Mouse (Mus musculus) B cell, adult 2 months (primary cell): ENCODE measurements around the gene 1700012B07Rik.

ENCODE experiments used
- DNase-seq, 2 experiments: peaks; one replicate each; pipeline ENCODE4 v3.0.0; 2022

The 1700012B07Rik gene

DNA sequence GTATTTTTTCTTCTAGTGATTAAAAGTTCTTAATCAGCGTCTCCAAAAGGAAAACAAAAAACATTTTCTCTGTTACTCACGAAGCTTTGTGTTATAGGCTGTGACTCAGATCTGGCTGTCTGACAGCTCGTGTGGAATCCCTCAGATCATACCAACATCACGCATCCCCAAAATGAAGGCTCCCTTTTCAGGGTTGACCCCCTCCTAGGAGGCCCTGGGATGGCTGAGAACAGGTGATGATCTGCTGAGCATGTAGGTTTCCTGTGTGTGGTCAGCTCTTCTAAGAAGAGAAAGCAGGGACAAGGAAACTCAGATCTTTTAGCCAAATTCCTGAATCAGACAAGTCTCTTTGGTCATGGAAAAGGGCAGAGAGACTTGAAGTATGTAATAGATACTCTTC lies 82.6 kb downstream of the 1700012B07Rik start:
- no peak for DNase-seq

DNA sequence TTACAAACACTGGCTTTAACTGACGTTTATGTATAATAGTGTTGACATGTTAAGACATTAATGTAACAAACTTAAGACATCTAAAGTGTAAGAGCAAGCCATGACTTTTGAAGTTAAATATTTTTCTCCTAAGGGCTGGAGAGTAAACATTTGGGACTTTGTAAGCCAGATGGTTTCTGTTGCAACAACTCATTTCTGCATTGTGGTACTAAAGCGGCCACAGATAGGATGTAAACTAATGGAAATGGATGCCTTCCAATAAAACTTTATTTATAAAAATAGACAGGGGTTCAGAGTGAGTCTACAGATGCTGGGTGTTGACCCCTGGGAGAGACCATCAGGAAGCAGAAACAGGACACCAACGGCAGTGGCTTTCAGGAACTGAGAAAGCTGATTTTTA lies 89.9 kb downstream of the 1700012B07Rik start:
- no peak for DNase-seq
